Mouse (Mus musculus) C2C12 (cell line): ENCODE measurements around the gene Bcas3. TPM values are rescaled to one million over a fixed set of nuclear protein-coding genes. Genes with fewer than 3 reads are reported as not detected.
"Not testable (repeated sequence)": the region's sequence is repeated elsewhere in the genome, so short reads cannot be mapped to it uniquely, and the experiment has no call there.

Experiments used
- H3K27me3 ChIP-seq: one replicate; pipeline ENCODE4 v1.6.1; 2011; ENCODE audit not compliant: control insufficient read depth, insufficient read depth, insufficient read length
- H3K36me3 ChIP-seq: one replicate; pipeline ENCODE4 v1.6.1; 2011; ENCODE audit not compliant: control insufficient read depth, insufficient read depth
- H3K4me3 ChIP-seq: one replicate; pipeline ENCODE4 v1.5.1; 2011; ENCODE audit warnings: mild to moderate bottlenecking, control low read depth; ENCODE audit not compliant: poor library complexity, insufficient read depth, severe bottlenecking
- H3K79me2 ChIP-seq: one replicate; pipeline ENCODE4 v1.6.1; 2011; ENCODE audit not compliant: control insufficient read depth, insufficient read depth
- H3K79me3 ChIP-seq: one replicate; pipeline ENCODE4 v1.6.1; 2011; ENCODE audit warnings: low read depth, control low read depth
- H3ac ChIP-seq: one replicate; pipeline ENCODE3; 2011; ENCODE audit warnings: low read depth; ENCODE audit not compliant: control insufficient read depth, insufficient read length
- CEBPB ChIP-seq: IDR thresholded peaks from one replicate; pipeline ENCODE4 v1.6.1; 2011; ENCODE audit warnings: low read depth, mild to moderate bottlenecking, control low read depth, moderate library complexity
- CTCF ChIP-seq: IDR thresholded peaks from one replicate; pipeline ENCODE4 v1.5.1; 2011; ENCODE audit not compliant: control insufficient read depth, insufficient read depth, insufficient read length
- FOSL1 ChIP-seq: IDR thresholded peaks from one replicate; pipeline ENCODE4 v1.8.0; 2011; ENCODE audit warnings: mild to moderate bottlenecking, low read length; ENCODE audit not compliant: poor library complexity, insufficient read depth, severe bottlenecking
- MAX ChIP-seq: IDR thresholded peaks from one replicate; pipeline ENCODE4 v1.6.1; 2011; ENCODE audit warnings: mild to moderate bottlenecking, control low read depth
- MYOD1 ChIP-seq: IDR thresholded peaks from one replicate; pipeline ENCODE4 v1.6.1; 2011; ENCODE audit warnings: low read depth; ENCODE audit not compliant: control insufficient read depth, insufficient read length
- MYOG ChIP-seq: IDR thresholded peaks from one replicate; pipeline ENCODE4 v1.6.1; 2011; ENCODE audit not compliant: control insufficient read depth, insufficient read length; ENCODE audit errors: extremely low read depth
- USF1 ChIP-seq: IDR thresholded peaks from one replicate; pipeline ENCODE4 v1.6.1; 2011; ENCODE audit warnings: low read depth, mild to moderate bottlenecking, control low read depth, moderate library complexity
- polyA plus RNA-seq: library from polyadenylated mRNA; unstranded; fragments of >200 nt; fragmentation: generic; extraction: Trizol; gene quantifications from one replicate; pipeline ENCODE4 v1.2.1, GENCODE M21; 2012; ENCODE audit warnings: missing spikeins

The Bcas3 gene
- polyA plus RNA-seq, 1 experiment: 11.1 TPM

- no peak overlapping the region for H3ac ChIP-seq
- no peaks in the 10 kb centered on the region for H3K36me3 ChIP-seq
- H3K4me3 ChIP-seq: no peak overlapping the region
- no peaks in the 10 kb centered on the region for H3K79me3 ChIP-seq
- TF ChIP-seq MAX (no peak), CTCF (no peak), CEBPB (peak; percentile 34), MYOD1 (no peak)
- H3K79me2 ChIP-seq: no peaks in the 10 kb centered on the region
- no peaks in the 10 kb centered on the region for H3K27me3 ChIP-seq
These were observed 139.3 kb downstream of the Bcas3 start for GRCm38 (mm10) chr11:85492231-85492630.

GRCm38 (mm10) chr11:85492666-85493065 lies 139.7 kb downstream of the Bcas3 start:
- no peak for TF ChIP-seq USF1
- no peaks in the 10 kb centered on the region for H3K79me3 ChIP-seq
- no peaks in the 10 kb centered on the region for H3K79me2 ChIP-seq
- no peaks in the 10 kb centered on the region for H3K27me3 ChIP-seq
- H3K4me3 ChIP-seq: no peak overlapping the region
- no peaks in the 10 kb centered on the region for H3K36me3 ChIP-seq
- H3ac ChIP-seq: no peak overlapping the region

GRCm38 (mm10) chr11:85499561-85499960 lies 146.6 kb downstream of the Bcas3 start:
- H3K27me3 ChIP-seq: no peaks in the 10 kb centered on the region
- H3ac ChIP-seq: no peak overlapping the region
- TF ChIP-seq MYOG (no peak), CEBPB (no peak), MYOD1 (no peak), USF1 (no peak), MAX (no peak), CTCF (no peak), FOSL1 (no peak)
- no peak overlapping the region for H3K4me3 ChIP-seq
- no peaks in the 10 kb centered on the region for H3K79me3 ChIP-seq
- no peaks in the 10 kb centered on the region for H3K79me2 ChIP-seq
- H3K36me3 ChIP-seq: no peaks in the 10 kb centered on the region

- Histone ChIP-seq H3K36me3 (no peaks in the 10 kb centered on the region), H3K79me2 (no peaks in the 10 kb centered on the region), H3K27me3 (no peaks in the 10 kb centered on the region), H3ac (no peak overlapping the region), H3K79me3 (no peaks in the 10 kb centered on the region), H3K4me3 (no peak overlapping the region)
- TF ChIP-seq USF1 (no peak), CTCF (no peak), CEBPB (no peak), MYOG (no peak), MAX (no peak), MYOD1 (no peak), FOSL1 (no peak)
These were observed 149.1 kb downstream of the Bcas3 start for GRCm38 (mm10) chr11:85502031-85502430.

- not testable (repeated sequence) for H3K4me3 ChIP-seq, H3K27me3 ChIP-seq, H3ac ChIP-seq, H3K79me2 ChIP-seq, H3K79me3 ChIP-seq, H3K36me3 ChIP-seq
These were observed 151.8 kb downstream of the Bcas3 start for GRCm38 (mm10) chr11:85504812-85505211.

GRCm38 (mm10) chr11:85505811-85506210 lies 152.8 kb downstream of the Bcas3 start:
- no peak overlapping the region for H3ac ChIP-seq
- no peaks in the 10 kb centered on the region for H3K79me3 ChIP-seq
- no peak for TF ChIP-seq MYOG
- TF ChIP-seq USF1: no peak
- no peak for TF ChIP-seq MYOD1
- H3K36me3 ChIP-seq: no peaks in the 10 kb centered on the region
- H3K79me2 ChIP-seq: no peaks in the 10 kb centered on the region
- H3K4me3 ChIP-seq: no peak overlapping the region
- H3K27me3 ChIP-seq: no peaks in the 10 kb centered on the region

- no peaks in the 10 kb centered on the region for H3K36me3 ChIP-seq
- TF ChIP-seq FOSL1 (no peak), MYOG (no peak), MAX (no peak), CEBPB (no peak), MYOD1 (no peak), USF1 (no peak), CTCF (no peak)
- H3K79me2 ChIP-seq: no peaks in the 10 kb centered on the region
- no peak overlapping the region for H3ac ChIP-seq
- no peaks in the 10 kb centered on the region for H3K79me3 ChIP-seq
- no peaks in the 10 kb centered on the region for H3K27me3 ChIP-seq
- no peak overlapping the region for H3K4me3 ChIP-seq
These were observed 156.4 kb downstream of the Bcas3 start for GRCm38 (mm10) chr11:85509334-85509733.
